In the genomic region with DNA sequence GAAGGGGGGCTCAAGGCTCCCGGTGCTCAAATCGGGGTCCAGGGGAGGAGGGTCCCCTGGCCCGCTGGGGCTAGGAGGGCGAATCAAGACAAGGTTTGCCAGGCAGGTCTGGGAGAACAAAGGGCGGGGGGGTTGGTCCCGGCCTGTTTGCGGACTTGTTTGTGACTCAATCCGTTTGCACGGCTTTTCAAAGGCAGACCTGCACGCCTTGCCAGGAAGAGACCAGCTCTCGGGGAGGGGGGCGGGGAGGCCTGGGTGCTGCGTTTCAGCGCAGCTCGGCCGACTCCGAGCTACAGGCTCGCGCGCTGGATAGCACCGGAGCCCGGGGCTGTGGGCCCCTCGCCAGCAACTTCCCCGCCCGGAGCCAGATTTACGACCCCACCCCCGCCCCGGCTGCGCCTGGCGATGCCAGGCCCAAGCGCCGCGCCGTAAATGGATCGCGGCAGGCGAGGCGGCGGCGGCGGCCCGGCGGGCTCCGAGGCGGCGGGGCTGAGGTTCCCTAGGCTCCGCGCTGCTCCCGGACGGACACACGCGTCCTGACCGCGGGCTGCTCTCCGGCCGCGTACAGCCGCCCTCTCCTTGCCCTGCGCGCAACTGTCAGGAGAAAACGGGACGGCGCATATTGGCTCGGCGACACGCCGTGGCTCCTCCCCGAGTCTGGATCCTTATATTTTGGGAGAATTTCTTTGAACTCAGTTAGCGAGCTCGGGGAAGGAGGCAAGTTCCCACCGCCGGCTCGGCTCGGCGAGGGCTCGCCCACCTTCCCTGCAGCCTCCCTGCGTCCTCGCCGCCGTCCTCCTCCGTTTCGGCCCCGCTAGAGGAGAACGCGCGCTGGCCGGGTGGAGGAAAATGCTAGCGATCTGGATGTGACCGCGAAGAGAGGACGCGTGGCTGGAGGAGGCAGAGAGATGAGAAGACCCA, we compare ENCODE assay signal across 8 mouse cellular contexts. TPM values are rescaled to one million over a fixed set of nuclear protein-coding genes. Genes with fewer than 3 reads are reported as not detected.
DNase-seq lines count a peak whose midpoint lies in the region; ATAC-seq and TF ChIP-seq lines count a peak whose summit lies in the region.

Gene Kif26b (plus strand): TSS at position 695 of the 921 bp plus-strand sequence.

- H3K4me3 ChIP-seq in ES-Bruce4 (ENCODE audit: low read depth, low read length) = peak within 1 kb of the TSS; percentile 71
- H3K4me3 ChIP-seq in bone marrow macrophage, adult 2 months (ENCODE audit: insufficient read depth, low read length) = peak within 1 kb of the TSS; percentile 62
- H3K4me3 ChIP-seq in forebrain, embryonic 11.5 days (ENCODE audit: low read depth, low read length) = peak within 1 kb of the TSS; percentile 56
- H3K4me3 ChIP-seq in heart, postnatal 0 days (ENCODE audit: low read depth, low read length) = peak within 1 kb of the TSS; percentile 81
- peak within 1 kb of the TSS; percentile 53 for H3K4me3 ChIP-seq in liver, embryonic 16.5 days (ENCODE audit: low read depth, low read length)

- WGBS in forebrain, embryonic 11.5 days = under 1% methylated on average over 92 of the region's 92 CpGs
- under 1% methylated on average over 91 of the region's 92 CpGs for WGBS in heart, postnatal 0 days
- WGBS in liver, embryonic 16.5 days (ENCODE audit: insufficient replicate concordance) = under 1% methylated on average over 90 of the region's 92 CpGs

- no peak for TF ChIP-seq POLR2A in ES-Bruce4 (IDR thresholded peaks at IDR 0.05; ENCODE audit: insufficient read depth, low read length)
- no peak for TF ChIP-seq POLR2A in bone marrow macrophage, adult 2 months (IDR thresholded peaks at IDR 0.05; ENCODE audit: borderline replicate concordance, low read depth, low read length)

- no peaks in the 10 kb centered on the region for H3K4me1 ChIP-seq in ES-Bruce4 (ENCODE audit: control insufficient read depth, insufficient read depth, low read length)
- no peaks in the 10 kb centered on the region; the same call in 1 of the 2 replicates for H3K4me1 ChIP-seq in bone marrow macrophage, adult 2 months (ENCODE audit: control insufficient read depth, insufficient read depth, low read length)
- peaks cover 7% of the 10 kb centered on the region; the same call in 1 of the 2 replicates for H3K4me1 ChIP-seq in forebrain, embryonic 11.5 days (replicated peaks; ENCODE audit: control insufficient read depth, insufficient read depth, low read length)
- H3K4me1 ChIP-seq in heart, postnatal 0 days (ENCODE audit: control insufficient read depth, insufficient read depth) = peaks cover 15% of the 10 kb centered on the region; the same call in 1 of the 2 replicates
- H3K4me1 ChIP-seq in liver, embryonic 16.5 days (ENCODE audit: control insufficient read depth, low read depth, low read length) = peaks cover 10% of the 10 kb centered on the region

- peaks cover 15% of the 10 kb centered on the region for H3K27me3 ChIP-seq in ES-Bruce4 (ENCODE audit: control insufficient read depth, insufficient read depth, low read length, poor library complexity, severe bottlenecking)
- peaks cover 29% of the 10 kb centered on the region for H3K27me3 ChIP-seq in forebrain, embryonic 11.5 days (ENCODE audit: control insufficient read depth, insufficient read depth, low read length)
- H3K27me3 ChIP-seq in heart, postnatal 0 days (ENCODE audit: control insufficient read depth, insufficient read depth, low read length) = peaks cover 4% of the 10 kb centered on the region; the same call in 1 of the 2 replicates
- H3K27me3 ChIP-seq in liver, embryonic 16.5 days (ENCODE audit: control insufficient read depth, insufficient read depth, low read depth, low read length) = peaks cover 60% of the 10 kb centered on the region

- no peak for TF ChIP-seq CTCF in ES-Bruce4 (IDR thresholded peaks at IDR 0.05; ENCODE audit: low read depth, low read length)
- TF ChIP-seq CTCF in bone marrow macrophage, adult 2 months (IDR thresholded peaks at IDR 0.05; ENCODE audit: low read depth, low read length) = no peak
- no peak for TF ChIP-seq CTCF in heart, postnatal 0 days (IDR thresholded peaks at IDR 0.05; ENCODE audit: low read depth)

- no peak within 1 kb of the TSS for H3K27ac ChIP-seq in ES-Bruce4 (ENCODE audit: insufficient read depth, low read length)
- H3K27ac ChIP-seq in bone marrow macrophage, adult 2 months (ENCODE audit: insufficient read depth, low read depth, low read length) = no peak within 1 kb of the TSS
- H3K27ac ChIP-seq in forebrain, embryonic 11.5 days (ENCODE audit: low read depth, low read length) = 0 out of 2 replicates have a peak within 1 kb of the TSS, but pooled peaks have one; percentile 6
- peak within 1 kb of the TSS; percentile 83 for H3K27ac ChIP-seq in heart, postnatal 0 days (ENCODE audit: low read depth)
- H3K27ac ChIP-seq in liver, embryonic 16.5 days (ENCODE audit: low read length) = no peak within 1 kb of the TSS

- no peaks in the 10 kb centered on the region for H3K9me3 ChIP-seq in ES-Bruce4 (replicated peaks; ENCODE audit: control insufficient read depth, insufficient read depth, low read length, poor library complexity, severe bottlenecking)
- H3K9me3 ChIP-seq in forebrain, embryonic 11.5 days (ENCODE audit: control insufficient read depth, low read length) = no peaks in the 10 kb centered on the region
- H3K9me3 ChIP-seq in heart, postnatal 0 days (replicated peaks; ENCODE audit: control insufficient read depth, low read length) = no peaks in the 10 kb centered on the region
- H3K9me3 ChIP-seq in liver, embryonic 16.5 days (replicated peaks; ENCODE audit: control insufficient read depth, low read length) = no peaks in the 10 kb centered on the region

- H3K9ac ChIP-seq in ES-Bruce4 (ENCODE audit: low read depth, poor library complexity, severe bottlenecking) = peak within 1 kb of the TSS; percentile 62
- peak within 1 kb of the TSS; percentile 63 for H3K9ac ChIP-seq in forebrain, embryonic 11.5 days (ENCODE audit: low read length)
- peak within 1 kb of the TSS; percentile 68 for H3K9ac ChIP-seq in heart, postnatal 0 days (replicated peaks; ENCODE audit: low read depth, low read length)
- H3K9ac ChIP-seq in liver, embryonic 16.5 days (ENCODE audit: low read depth, low read length) = no peak within 1 kb of the TSS

- H3K36me3 ChIP-seq in ES-Bruce4 (ENCODE audit: control insufficient read depth, insufficient read depth, low read length, poor library complexity, severe bottlenecking) = no peaks in the 10 kb centered on the region
- H3K36me3 ChIP-seq in forebrain, embryonic 11.5 days (ENCODE audit: control insufficient read depth, insufficient read depth, low read length) = no peaks in the 10 kb centered on the region
- no peaks in the 10 kb centered on the region for H3K36me3 ChIP-seq in heart, postnatal 0 days (replicated peaks; ENCODE audit: control insufficient read depth, insufficient read depth, low read length)
- no peaks in the 10 kb centered on the region for H3K36me3 ChIP-seq in liver, embryonic 16.5 days (ENCODE audit: control insufficient read depth, insufficient read depth)

- peak; percentile 35 for ATAC-seq in forebrain, embryonic 11.5 days (replicated peaks; ENCODE audit: low FRiP score)
- ATAC-seq in heart, postnatal 0 days (ENCODE audit: insufficient read depth, low read depth) = peak; percentile 74
- 0 out of 2 replicates have a peak, but pooled peaks have one; percentile 30 for ATAC-seq in liver, embryonic 16.5 days (ENCODE audit: low read depth)

- no peak for TF ChIP-seq EP300 in ES-Bruce4 (IDR thresholded peaks at IDR 0.05; ENCODE audit: insufficient read depth, low read depth, low read length)
- no peak for TF ChIP-seq EP300 in heart, postnatal 0 days (IDR thresholded peaks at IDR 0.05; ENCODE audit: low read depth)

- peak; percentile 81 for DNase-seq in forebrain, embryonic 11.5 days (ENCODE audit: low spot score)
- peak; percentile 69 for DNase-seq in heart, postnatal 0 days (ENCODE audit: low spot score)
- peak; percentile 12 to 46 for DNase-seq in kidney, postnatal 36 days
- peak; percentile 48 for DNase-seq in ovary, postnatal 10 days (ENCODE audit: low spot score)
- DNase-seq in urinary bladder, postnatal 25 days (ENCODE audit: low spot score) = peak; percentile 40

- H3K4me2 ChIP-seq in forebrain, embryonic 11.5 days (ENCODE audit: low read depth, low read length, severe bottlenecking) = peak within 1 kb of the TSS; percentile 100
- peak within 1 kb of the TSS; percentile 100 for H3K4me2 ChIP-seq in heart, postnatal 0 days (ENCODE audit: low read depth, low read length)
- peak within 1 kb of the TSS; percentile 71 for H3K4me2 ChIP-seq in liver, embryonic 16.5 days (ENCODE audit: low read depth, low read length)

RNA-seq across cellular contexts. Expression of gene Kif26b, which starts in this region (rescaled TPM):
- 0.31 and 0.41 TPM in 2 replicates for polyA plus RNA-seq in ES-Bruce4 (2011; ENCODE audit: insufficient read depth, insufficient read length, low read depth, missing spikeins)
- 0.15 and 0.17 TPM in 2 replicates for polyA plus RNA-seq in bone marrow macrophage, adult 2 months (2012; ENCODE audit: insufficient read depth, insufficient read length, missing spikeins)
- polyA plus RNA-seq in forebrain, embryonic 11.5 days (2014; fragmentation: Nextera tagmentation; extraction: Ambion mirVana) = 6.0 and 8.1 TPM in 2 replicates
- 19.8 and 23.8 TPM in 2 replicates for total RNA-seq in heart, postnatal 0 days (2014; rRNA removed; ENCODE audit: low replicate concordance)
- polyA plus RNA-seq in heart, postnatal 0 days (2015; fragmentation: Nextera tagmentation; extraction: Ambion mirVana) = 1.7 and 1.8 TPM in 2 replicates
- polyA plus RNA-seq in liver, embryonic 16.5 days (2015; fragmentation: Nextera tagmentation; extraction: Ambion mirVana) = 0.04 and 0.05 TPM in 2 replicates

Comparison
In these comparisons a context has a peak if more than half of its experiments do, and no peak if none do; other contexts are left out.
1. Peak in ATAC-seq, H3K4me3 ChIP-seq and H3K4me2 ChIP-seq in liver, embryonic 16.5 days; RNA of the gene not detected or under 1 TPM.
2. H3K27ac ChIP-seq: peak in forebrain, embryonic 11.5 days (single experiment) and heart, postnatal 0 days (single experiment); none in ES-Bruce4 (single experiment), bone marrow macrophage, adult 2 months (single experiment) and liver, embryonic 16.5 days (single experiment).
3. DNase-seq: peak in every context shown above with its lines; median percentile 81 in forebrain, embryonic 11.5 days; 69 in heart, postnatal 0 days; 48 in ovary, postnatal 10 days; 40 in urinary bladder, postnatal 25 days; 29 in kidney, postnatal 36 days.
4. Peak in every context shown above with its lines, with median percentiles within 50 percentile points of each other: H3K4me3 ChIP-seq, ATAC-seq and H3K4me2 ChIP-seq.